Mouse (Mus musculus): ENCODE data around the gene Pdcd4.

Pdcd4 gene

DNA sequence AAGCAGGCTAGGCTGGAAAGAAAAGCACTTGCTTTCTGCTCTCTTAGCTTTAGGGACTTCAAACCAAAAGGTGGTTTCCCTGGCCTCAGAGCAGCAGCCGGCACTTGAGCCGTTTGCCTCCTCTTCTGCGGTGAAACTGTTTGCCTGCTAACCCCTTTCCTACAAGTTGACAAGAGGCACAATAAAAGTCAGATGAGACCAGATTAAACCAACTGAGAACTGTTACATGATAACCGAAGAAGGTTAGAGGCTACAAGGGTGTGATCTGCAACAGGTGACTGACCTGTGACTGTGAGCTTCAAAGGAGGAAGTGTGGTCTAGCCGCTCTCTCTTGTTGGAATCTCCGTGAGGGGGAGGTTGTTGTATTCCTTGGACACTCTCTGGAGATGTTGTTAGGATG lies 20.5 kb upstream of the Pdcd4 start:
- DNase-seq (ENCODE audit: low spot score) = no peak

- no peak for DNase-seq (ENCODE audit: low spot score)
Measured at GRCm38 (mm10) chr19:53872994-53873713, 18.9 kb upstream of the Pdcd4 start.

DNA sequence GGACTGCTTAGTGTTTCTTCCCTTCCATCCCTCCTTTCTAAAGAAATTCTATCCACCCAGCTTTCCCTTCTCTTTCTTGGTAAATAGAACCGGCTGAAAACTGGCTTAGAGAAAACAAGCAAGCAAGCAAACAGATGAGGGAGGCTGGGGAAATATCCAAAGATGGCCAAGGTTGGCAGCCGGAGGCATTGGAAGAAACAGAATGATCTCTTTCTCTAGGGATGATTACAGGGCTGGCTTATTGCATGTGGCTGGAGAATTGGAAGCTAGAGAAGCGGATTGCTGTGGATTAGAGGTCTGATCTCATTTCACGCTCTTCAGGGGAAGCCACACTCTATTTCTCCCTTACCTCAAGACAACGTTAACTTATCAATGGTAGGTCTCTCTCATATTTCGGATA lies 16.8 kb upstream of the Pdcd4 start:
- no peak for DNase-seq (ENCODE audit: low spot score)

- DNase-seq (ENCODE audit: low spot score) = no peak
Measured at GRCm38 (mm10) chr19:53877779-53878178, 14.3 kb upstream of the Pdcd4 start.

DNA sequence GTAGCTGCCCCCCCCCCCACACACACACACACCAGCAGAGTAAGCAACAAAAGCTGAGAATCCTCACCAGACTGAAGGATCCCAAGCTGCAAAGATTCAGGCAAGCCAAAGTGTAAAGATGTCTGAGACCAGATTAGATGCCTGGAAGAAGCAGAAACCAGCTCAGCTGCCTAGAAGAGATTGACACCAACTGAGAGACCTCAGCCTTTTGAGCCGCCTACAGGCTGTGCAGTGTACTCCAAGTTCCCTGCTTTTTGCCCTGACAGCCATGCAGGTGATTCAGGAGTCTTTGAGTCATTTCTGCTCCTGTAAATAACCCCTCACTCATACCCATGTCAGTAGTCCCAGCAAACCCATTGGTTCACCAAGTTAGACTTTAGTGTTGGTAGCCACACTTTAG lies 11.6 kb upstream of the Pdcd4 start:
- DNase-seq (ENCODE audit: low spot score) = no peak

- DNase-seq (ENCODE audit: low spot score) = no peak
Measured at GRCm38 (mm10) chr19:53881786-53882185, 10.2 kb upstream of the Pdcd4 start.

GRCm38 (mm10) chr19:53885450-53885849 lies 6.6 kb upstream of the Pdcd4 start:
- no peak for DNase-seq (ENCODE audit: low spot score)

DNA sequence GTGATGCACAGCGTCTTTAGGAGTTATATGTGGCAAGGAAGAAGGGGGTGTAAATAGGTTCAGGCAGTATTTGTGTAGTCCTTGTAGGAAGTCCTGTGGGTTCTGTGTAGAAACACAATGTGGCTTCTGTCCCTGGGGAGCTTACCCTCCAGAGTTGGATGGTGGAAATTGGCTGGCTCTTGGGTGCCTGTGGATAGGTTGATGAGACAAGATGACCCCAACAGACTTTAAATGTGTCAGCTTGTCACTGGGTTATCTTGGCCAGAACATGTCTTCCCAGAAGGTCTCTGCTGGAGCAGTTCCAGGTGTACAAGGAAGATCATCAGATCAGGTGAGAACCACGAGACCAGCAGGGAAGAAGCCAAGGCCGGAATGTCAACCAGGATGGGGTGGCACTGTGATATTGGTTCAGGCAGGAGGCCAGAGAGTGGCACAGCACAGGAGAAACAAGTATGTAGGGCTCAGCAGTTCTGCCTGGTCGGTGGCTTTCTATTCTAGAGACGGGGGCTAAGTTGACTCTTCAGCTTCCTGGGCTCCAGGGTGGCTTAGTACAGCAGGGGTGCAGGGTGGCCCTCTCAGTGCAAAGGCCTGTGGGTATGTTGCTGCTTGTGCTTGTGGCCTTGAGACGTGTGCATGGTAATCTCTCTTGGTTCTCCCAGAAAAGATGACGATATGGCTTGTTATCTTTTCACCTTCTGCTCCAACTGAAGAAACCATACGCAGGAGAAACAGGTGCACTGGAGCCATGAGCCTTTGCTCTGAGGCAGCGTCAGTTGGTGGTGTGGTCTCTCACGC lies 5.3 kb upstream of the Pdcd4 start:
- DNase-seq (ENCODE audit: low spot score) = no peak

DNA sequence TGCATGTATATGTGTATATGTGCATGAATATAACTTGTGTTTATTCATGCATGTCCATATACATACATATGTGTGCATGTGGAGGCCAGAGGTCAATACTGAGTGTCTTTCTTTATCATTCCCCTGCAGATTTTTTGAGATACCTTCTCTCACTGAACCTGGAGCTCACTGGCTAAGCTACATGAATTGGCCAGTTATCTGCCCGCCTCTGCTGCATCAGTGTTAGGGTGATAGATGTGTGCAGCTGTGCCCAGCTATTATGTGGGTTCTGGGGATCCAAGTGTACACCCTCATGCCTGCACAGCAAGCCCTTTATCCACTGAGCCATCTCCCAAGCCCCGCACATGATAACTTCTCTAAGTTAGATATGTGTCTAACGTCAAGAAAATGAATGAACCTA lies 4.2 kb upstream of the Pdcd4 start:
- DNase-seq (ENCODE audit: low spot score) = no peak

DNA sequence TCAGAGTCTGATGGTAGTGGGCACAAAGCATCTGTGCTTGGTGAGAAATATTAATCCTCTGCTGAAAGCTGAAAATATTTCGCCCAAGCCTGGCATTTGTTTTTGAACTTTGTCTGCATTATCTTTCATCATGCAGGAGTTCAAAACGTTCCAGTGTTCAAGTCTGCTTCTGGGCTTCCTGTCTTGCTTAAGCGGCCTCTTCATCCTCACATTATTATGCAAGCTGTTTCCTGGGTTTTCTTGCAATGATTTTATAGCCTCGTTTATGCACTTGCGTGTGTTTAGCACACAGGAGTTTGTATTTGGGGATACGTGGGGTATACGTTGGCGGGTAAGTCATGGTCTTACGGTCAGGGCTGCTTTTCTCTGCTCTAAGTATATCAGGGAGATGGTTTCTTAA lies 3.7 kb upstream of the Pdcd4 start:
- no peak for DNase-seq (ENCODE audit: low spot score)

- no peak for DNase-seq (ENCODE audit: low spot score)
Measured at GRCm38 (mm10) chr19:53889555-53889954, 2.5 kb upstream of the Pdcd4 start.

- DNase-seq (ENCODE audit: low spot score) = no peak
Measured at GRCm38 (mm10) chr19:53890274-53890673, 1.8 kb upstream of the Pdcd4 start.

- DNase-seq (ENCODE audit: low spot score) = no peak
Measured at GRCm38 (mm10) chr19:53890781-53891251, 1.2 kb upstream of the Pdcd4 start.

DNA sequence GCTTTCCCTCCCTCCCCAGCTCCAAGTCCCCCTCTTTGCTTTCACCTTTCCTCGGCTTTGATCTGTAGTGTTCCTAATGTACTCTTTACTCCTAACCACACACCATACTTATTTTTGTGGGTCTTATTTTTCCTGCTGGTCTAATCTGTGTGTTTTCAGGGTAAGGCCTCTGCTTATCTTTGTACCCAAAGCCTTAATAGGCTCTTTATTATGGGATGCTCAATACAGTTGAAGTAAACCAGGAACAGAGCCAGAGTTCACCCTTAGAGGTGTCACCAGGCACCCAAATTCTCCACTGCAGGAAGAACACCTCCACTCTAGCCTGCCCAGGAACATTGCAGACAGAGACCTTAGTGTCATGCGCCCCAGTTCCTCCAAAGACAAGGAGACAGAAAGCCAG lies 462 bp upstream of the Pdcd4 start:
- no peak for DNase-seq (ENCODE audit: low spot score)

- DNase-seq (ENCODE audit: low spot score) = no peak
Measured at GRCm38 (mm10) chr19:53892838-53893359, 868 bp downstream of the Pdcd4 start.

DNA sequence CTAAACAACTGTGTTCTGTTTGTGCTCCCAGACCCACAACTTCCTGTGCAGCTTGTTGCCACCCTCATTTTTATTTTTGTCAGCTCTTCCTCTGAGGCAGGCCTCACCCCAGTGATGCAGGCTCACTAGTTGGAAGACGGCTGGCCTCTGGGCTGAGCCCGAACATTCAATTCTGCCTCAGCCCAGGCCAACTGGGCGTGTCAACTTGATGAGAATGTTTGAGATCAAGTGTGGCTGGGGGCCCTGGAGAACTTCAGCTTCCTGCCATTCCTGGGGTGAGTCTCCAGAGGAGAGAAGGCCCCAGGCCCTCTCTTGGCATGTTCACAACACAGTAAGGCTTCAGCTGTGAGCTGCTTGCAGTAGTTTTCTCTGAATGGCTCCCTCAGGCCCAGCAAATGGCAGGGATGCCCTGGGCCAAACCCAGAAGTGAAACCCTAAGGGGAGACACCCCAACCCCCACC lies 1.7 kb downstream of the Pdcd4 start:
- peak; percentile 66 for DNase-seq (ENCODE audit: low spot score)

DNA sequence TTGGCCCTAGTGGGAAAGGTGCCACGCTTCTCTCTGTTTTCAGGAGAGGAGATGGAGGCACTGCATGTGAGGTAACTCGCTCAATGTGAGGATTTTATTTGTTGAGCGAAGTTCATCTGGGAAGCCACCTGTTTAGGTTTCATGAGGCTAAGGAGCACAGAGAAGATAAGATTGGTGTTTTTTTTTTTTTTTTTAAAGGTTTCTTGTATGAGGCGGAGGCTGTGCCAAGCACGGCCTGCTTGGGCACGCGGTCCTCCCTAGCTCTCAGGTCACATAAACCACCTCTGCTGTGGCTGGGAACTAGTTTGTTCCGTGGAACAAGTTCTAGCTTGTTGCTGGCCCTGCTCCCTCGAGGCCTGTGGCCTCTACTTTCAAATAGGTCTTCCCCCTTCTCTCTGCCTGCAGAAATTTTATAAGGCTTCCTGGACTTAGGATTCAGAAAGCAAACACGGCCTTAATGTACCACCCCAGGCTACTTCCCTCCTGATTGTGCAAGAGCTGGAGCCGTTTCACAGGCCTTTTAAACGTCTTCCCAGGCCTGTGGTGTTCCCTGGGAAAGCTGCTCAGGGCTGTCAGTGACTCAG lies 2.6 kb downstream of the Pdcd4 start:
- peak; percentile 82 for DNase-seq (ENCODE audit: low spot score)

DNA sequence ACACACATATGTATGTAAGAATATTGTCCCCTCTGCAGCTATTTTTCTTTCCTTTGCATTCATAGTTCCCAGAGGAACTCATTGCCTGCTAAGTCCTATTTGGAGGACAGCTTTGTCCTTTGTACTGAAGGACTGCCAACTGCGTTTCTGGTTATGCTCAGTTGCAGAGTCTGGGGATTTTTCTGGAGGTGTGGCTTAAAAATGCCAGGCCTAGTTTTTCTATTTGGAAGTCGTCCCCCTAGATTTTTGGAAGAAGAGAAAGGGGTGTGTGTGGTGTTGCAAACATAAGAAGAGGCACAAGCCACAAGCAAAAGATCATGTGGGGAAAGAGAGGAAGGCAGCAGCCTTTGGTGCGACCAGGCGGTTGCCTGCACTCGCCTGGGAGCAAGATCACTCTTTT lies 6.0 kb downstream of the Pdcd4 start:
- no peak for DNase-seq (ENCODE audit: low spot score)

DNA sequence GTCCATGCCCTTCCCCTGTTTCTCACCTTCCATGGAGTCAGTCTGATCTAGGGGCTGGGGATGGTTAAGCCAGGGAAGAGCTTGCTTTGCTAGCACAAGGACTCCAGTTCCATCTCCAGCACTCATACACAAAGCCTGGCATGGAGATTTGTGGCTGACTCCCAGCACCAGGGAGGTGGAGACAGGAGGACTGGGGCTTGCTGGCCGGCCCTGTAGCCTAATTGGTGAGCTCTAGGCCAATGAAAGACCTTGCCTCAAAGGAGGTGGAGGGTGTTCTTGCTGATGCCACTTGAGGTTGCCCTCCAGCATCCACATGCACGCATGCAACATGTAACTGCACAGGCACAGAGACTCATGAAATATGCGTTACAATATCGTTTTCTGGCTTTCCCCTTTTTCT lies 6.5 kb downstream of the Pdcd4 start:
- no peak for DNase-seq (ENCODE audit: low spot score)

DNA sequence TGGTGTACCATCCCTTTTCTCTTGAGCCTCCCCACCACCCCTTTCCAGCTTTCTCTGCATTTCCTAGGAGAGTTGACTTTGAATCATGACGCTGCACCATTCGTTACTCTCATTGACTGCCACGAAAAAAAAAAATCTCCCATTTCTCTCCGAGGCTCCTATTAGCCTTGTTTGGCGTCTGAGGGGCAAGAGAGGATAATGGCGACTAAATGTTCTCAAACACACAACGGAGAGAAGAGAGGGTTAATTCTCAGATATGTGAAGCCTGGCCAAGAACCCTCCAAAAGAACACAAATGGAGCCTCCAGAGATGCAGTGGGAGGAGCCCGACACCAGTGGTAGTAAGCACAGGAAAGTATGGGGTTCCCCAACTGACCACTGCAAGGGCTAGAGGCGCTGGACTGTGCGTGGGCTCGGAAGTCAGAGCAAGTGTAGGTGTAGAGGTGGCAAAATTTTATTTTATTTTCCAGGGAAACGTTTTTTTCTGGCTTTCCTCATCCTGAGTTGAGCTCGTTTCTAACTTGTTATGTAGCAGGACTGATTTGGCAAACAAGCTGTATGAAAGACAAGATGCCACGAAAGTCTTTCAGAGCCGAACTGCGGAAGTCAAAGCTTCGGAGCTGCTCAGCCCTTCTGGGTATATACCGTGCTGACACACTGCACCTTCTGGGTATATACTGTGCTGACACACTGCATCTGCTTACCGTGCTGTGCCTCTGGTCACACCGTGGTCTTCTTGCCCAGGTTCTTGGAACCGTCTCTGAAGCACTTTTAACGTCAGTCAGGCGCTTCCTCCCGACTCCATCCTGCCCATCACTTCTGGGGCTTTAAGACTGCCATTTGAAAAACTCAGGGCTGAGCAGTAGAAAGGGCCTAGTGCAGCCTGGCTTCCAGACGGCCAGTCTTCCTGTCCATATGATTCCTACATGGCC lies 7.2 kb downstream of the Pdcd4 start:
- DNase-seq (ENCODE audit: low spot score) = no peak

DNA sequence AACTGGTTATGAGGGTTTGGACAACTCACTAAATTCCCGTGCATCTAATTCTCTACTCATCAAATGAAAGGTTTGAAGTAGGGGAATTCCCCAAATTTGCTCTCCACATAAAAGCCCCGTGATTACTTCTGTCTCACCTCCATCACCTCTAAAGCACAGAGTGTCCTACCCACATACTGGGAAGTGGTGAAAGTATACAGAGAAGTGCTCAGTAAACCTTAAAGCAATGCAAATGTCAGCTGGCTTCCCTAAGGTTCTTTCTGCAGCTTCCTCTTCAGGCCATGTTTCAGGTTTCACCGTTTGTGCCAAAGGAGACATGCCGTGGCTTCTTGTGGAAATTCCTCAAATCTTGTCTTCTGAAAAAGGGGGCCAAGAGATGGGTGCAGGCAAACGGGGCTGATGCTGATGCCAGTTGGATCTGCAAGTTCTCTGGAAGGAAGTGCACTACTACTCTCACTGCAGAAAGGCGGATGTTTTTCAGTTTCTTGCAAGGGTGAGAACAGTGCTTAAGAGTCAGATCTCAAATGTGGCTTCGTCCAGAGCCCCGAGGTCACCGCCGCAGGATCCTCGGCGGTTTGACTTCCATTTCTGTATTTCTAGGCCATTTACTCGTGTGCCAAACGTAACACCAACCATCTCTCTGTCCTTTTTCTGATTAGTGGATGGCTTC lies 8.0 kb downstream of the Pdcd4 start:
- no peak for DNase-seq (ENCODE audit: low spot score)
